In the genomic region with DNA sequence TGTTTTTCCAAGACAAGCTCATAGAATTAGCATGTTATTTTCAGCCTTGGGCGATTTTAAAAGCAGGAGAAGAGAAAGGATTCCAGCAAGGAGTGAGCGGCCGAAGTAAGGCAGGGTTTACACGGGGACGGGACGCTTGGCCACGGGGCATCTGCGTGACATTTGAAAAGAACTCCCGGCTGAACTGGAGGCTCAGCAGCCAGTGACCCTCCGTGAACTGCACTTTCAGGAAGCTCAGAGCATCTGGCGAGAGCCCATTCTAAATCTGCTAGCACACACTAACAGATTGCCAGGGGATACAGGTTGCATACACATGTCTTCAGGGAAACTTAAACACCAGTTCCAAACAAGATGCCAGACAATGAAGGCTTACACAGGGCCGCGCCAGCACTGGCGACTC, we compare ENCODE assay signal across 24 mouse cellular contexts. TPM values are rescaled to one million over a fixed set of nuclear protein-coding genes. Genes with fewer than 3 reads are reported as not detected.
DNase-seq lines count a peak whose midpoint lies in the region; ATAC-seq and TF ChIP-seq lines count a peak whose summit lies in the region.
"Had no signal": no experiment of that assay in that cellular context is flagged by ENCODE, and none has a peak within 500 bp of the region (broad histone marks: within the 10 kb centered on the region; RNA-seq: fewer than 3 reads in every experiment).

No protein-coding gene starts in this region.

- peak overlapping the region; percentile 46 for H3K27ac ChIP-seq in midbrain, embryonic 10.5 days (replicated peaks)
- no peak overlapping the region for H3K27ac ChIP-seq in midbrain, postnatal 0 days (ENCODE audit: low read depth, low read length)
- peak overlapping the region; percentile 65 for H3K27ac ChIP-seq in embryonic facial prominence, embryonic 10.5 days (replicated peaks)
- no peak overlapping the region for H3K27ac ChIP-seq in embryonic facial prominence, embryonic 15.5 days (replicated peaks)
- no peak overlapping the region for H3K27ac ChIP-seq in limb, embryonic 12.5 days
- H3K27ac ChIP-seq: heart, embryonic 13.5 days; macrophage had no signal

- no peaks in the 10 kb centered on the region for H3K27me3 ChIP-seq in midbrain, embryonic 10.5 days (ENCODE audit: low read depth, poor library complexity, severe bottlenecking)
- H3K27me3 ChIP-seq in midbrain, postnatal 0 days (ENCODE audit: insufficient read depth, low read length), result no peaks in the 10 kb centered on the region
- H3K27me3 ChIP-seq in embryonic facial prominence, embryonic 10.5 days (replicated peaks; ENCODE audit: low read depth, poor library complexity, severe bottlenecking), result no peaks in the 10 kb centered on the region
- H3K27me3 ChIP-seq in embryonic facial prominence, embryonic 15.5 days, result no peaks in the 10 kb centered on the region
- H3K27me3 ChIP-seq in limb, embryonic 12.5 days, result no peaks in the 10 kb centered on the region
- H3K27me3 ChIP-seq: heart, embryonic 13.5 days had no signal

- peaks cover 17% of the 10 kb centered on the region for H3K4me1 ChIP-seq in midbrain, embryonic 10.5 days
- no peaks in the 10 kb centered on the region for H3K4me1 ChIP-seq in midbrain, postnatal 0 days (ENCODE audit: insufficient read depth, low read length)
- peaks cover 30% of the 10 kb centered on the region for H3K4me1 ChIP-seq in embryonic facial prominence, embryonic 10.5 days
- H3K4me1 ChIP-seq in embryonic facial prominence, embryonic 15.5 days, result 0 out of 2 replicates have a peak, but pooled peaks cover 6% of the 10 kb centered on the region
- peaks cover 14% of the 10 kb centered on the region; the same call in 1 of the 2 replicates for H3K4me1 ChIP-seq in limb, embryonic 12.5 days (replicated peaks)
- H3K4me1 ChIP-seq: heart, embryonic 13.5 days had no signal

- WGBS in midbrain, embryonic 10.5 days, result 70% methylated on average over 14 of the region's 14 CpGs
- WGBS in midbrain, postnatal 0 days, result 59% methylated on average over 14 of the region's 14 CpGs
- WGBS in embryonic facial prominence, embryonic 10.5 days, result 61% methylated on average over 14 of the region's 14 CpGs
- WGBS in embryonic facial prominence, embryonic 15.5 days, result 32% methylated on average over 14 of the region's 14 CpGs
- 53% methylated on average over 14 of the region's 14 CpGs for WGBS in limb, embryonic 12.5 days

- no peak for TF ChIP-seq CTCF in midbrain, postnatal 0 days (IDR thresholded peaks at IDR 0.05)

- no peaks in the 10 kb centered on the region for H3K36me3 ChIP-seq in midbrain, embryonic 10.5 days
- H3K36me3 ChIP-seq in midbrain, postnatal 0 days (ENCODE audit: insufficient read depth, low read length), result no peaks in the 10 kb centered on the region
- no peaks in the 10 kb centered on the region for H3K36me3 ChIP-seq in embryonic facial prominence, embryonic 10.5 days (replicated peaks)
- no peaks in the 10 kb centered on the region for H3K36me3 ChIP-seq in embryonic facial prominence, embryonic 15.5 days
- no peaks in the 10 kb centered on the region for H3K36me3 ChIP-seq in limb, embryonic 12.5 days
- H3K36me3 ChIP-seq: heart, embryonic 13.5 days; hindbrain, embryonic 10.5 days had no signal

- no peak overlapping the region for H3K4me3 ChIP-seq in midbrain, embryonic 10.5 days
- no peak overlapping the region for H3K4me3 ChIP-seq in midbrain, postnatal 0 days (ENCODE audit: low read depth, low read length)
- H3K4me3 ChIP-seq in embryonic facial prominence, embryonic 10.5 days, result no peak overlapping the region
- H3K4me3 ChIP-seq in embryonic facial prominence, embryonic 15.5 days (replicated peaks), result no peak overlapping the region
- no peak overlapping the region for H3K4me3 ChIP-seq in limb, embryonic 12.5 days (replicated peaks)
- H3K4me3 ChIP-seq: heart, embryonic 13.5 days; hindbrain, embryonic 10.5 days had no signal

- H3K9me3 ChIP-seq in midbrain, embryonic 10.5 days (replicated peaks), result no peaks in the 10 kb centered on the region
- no peaks in the 10 kb centered on the region for H3K9me3 ChIP-seq in midbrain, postnatal 0 days (ENCODE audit: low read length)
- no peaks in the 10 kb centered on the region for H3K9me3 ChIP-seq in embryonic facial prominence, embryonic 10.5 days
- no peaks in the 10 kb centered on the region for H3K9me3 ChIP-seq in embryonic facial prominence, embryonic 15.5 days (replicated peaks)
- H3K9me3 ChIP-seq in limb, embryonic 12.5 days, result no peaks in the 10 kb centered on the region
- H3K9me3 ChIP-seq: heart, embryonic 13.5 days; hindbrain, embryonic 10.5 days had no signal

- no peak overlapping the region for H3K4me2 ChIP-seq in midbrain, postnatal 0 days (ENCODE audit: low read depth, low read length, poor library complexity, severe bottlenecking)
- peak overlapping the region; percentile 22; the same call in 1 of the 2 replicates for H3K4me2 ChIP-seq in embryonic facial prominence, embryonic 15.5 days (replicated peaks)
- H3K4me2 ChIP-seq in limb, embryonic 12.5 days, result peak overlapping the region; percentile 15; the same call in 1 of the 2 replicates
- H3K4me2 ChIP-seq: heart, embryonic 13.5 days had no signal

- no peak for DNase-seq in midbrain, embryonic 10.5 days (ENCODE audit: low spot score)
- DNase-seq in midbrain, postnatal 0 days (ENCODE audit: low spot score), result no peak
- DNase-seq in embryonic facial prominence, embryonic 10.5 days (ENCODE audit: low spot score), result peak; percentile 31
- no peak for DNase-seq in ovary, adult 18-20 months (ENCODE audit: low spot score)
- no peak for DNase-seq in kidney, adult 11 months
- DNase-seq: adrenal gland, adult 8-10 months; cerebellum, adult 11-12 months; cerebellum, postnatal 36 days; kidney, postnatal 25 days; left cerebral cortex, postnatal 4 days; right cerebral cortex, adult 18-20 months had no signal

- no peak for ATAC-seq in midbrain, postnatal 0 days (ENCODE audit: low FRiP score)
- ATAC-seq in embryonic facial prominence, embryonic 15.5 days (ENCODE audit: insufficient number of reproducible peaks, low FRiP score, low TSS enrichment, low read depth), result no peak
- ATAC-seq in limb, embryonic 12.5 days (ENCODE audit: insufficient number of reproducible peaks, insufficient read depth, low FRiP score, low TSS enrichment, low read depth), result no peak
- ATAC-seq: CD4-positive, CD25-positive, alpha-beta regulatory T cell, adult 4 months; inflammation-experienced regulatory T-cells, adult 6 months had no signal

- no peak overlapping the region for H3K9ac ChIP-seq in midbrain, postnatal 0 days (replicated peaks; ENCODE audit: low read length, poor library complexity, severe bottlenecking)
- no peak overlapping the region for H3K9ac ChIP-seq in embryonic facial prominence, embryonic 15.5 days
- H3K9ac ChIP-seq in limb, embryonic 12.5 days (replicated peaks), result no peak overlapping the region
- H3K9ac ChIP-seq: heart, embryonic 13.5 days had no signal

RNA-seq across cellular contexts. Expression of a gene that starts 6.7 kb away (rescaled TPM):
- not detected in 2 replicates for polyA plus RNA-seq in midbrain, embryonic 10.5 days (2016; fragmentation: Nextera tagmentation; extraction: Ambion mirVana)
- not detected in 2 replicates for total RNA-seq in midbrain, postnatal 0 days (2014; rRNA removed)
- polyA plus RNA-seq in midbrain, postnatal 0 days (2015; fragmentation: Nextera tagmentation; extraction: Ambion mirVana), result not detected in 2 replicates
- not detected in 2 replicates for polyA plus RNA-seq in embryonic facial prominence, embryonic 10.5 days (2016; fragmentation: Nextera tagmentation; extraction: Ambion mirVana)
- polyA plus RNA-seq in embryonic facial prominence, embryonic 15.5 days (2015; fragmentation: Nextera tagmentation; extraction: Ambion mirVana), result 0.51 TPM in 1 of 2 replicates, not detected in the other
- polyA plus RNA-seq in limb, embryonic 12.5 days (2016; fragmentation: Nextera tagmentation; extraction: Ambion mirVana), result not detected in 2 replicates
- total RNA-seq: adrenal gland, adult 8-10 months; layer of hippocampus, postnatal 25 days; left cerebral cortex, postnatal 4 days; MEL had no signal
- polyA plus RNA-seq: brain, embryonic 14.5 days; CD4-positive, CD25-positive, alpha-beta regulatory T cell, adult 4 months; heart, embryonic 13.5 days; hindbrain, embryonic 10.5 days; inflammation-experienced regulatory T-cells, adult 6 months; liver, embryonic 16.5 days; macrophage; spleen, adult 2 months; stomach, embryonic 16.5 days had no signal

RNA-seq across cellular contexts. Expression of a gene that starts 28.1 kb away (rescaled TPM):
- polyA plus RNA-seq in midbrain, embryonic 10.5 days (2016; fragmentation: Nextera tagmentation; extraction: Ambion mirVana), result not detected in 2 replicates
- not detected in 2 replicates for total RNA-seq in midbrain, postnatal 0 days (2014; rRNA removed)
- polyA plus RNA-seq in midbrain, postnatal 0 days (2015; fragmentation: Nextera tagmentation; extraction: Ambion mirVana), result not detected in 2 replicates
- not detected in 2 replicates for polyA plus RNA-seq in embryonic facial prominence, embryonic 10.5 days (2016; fragmentation: Nextera tagmentation; extraction: Ambion mirVana)
- 0.07 TPM in 1 of 2 replicates, not detected in the other for polyA plus RNA-seq in embryonic facial prominence, embryonic 15.5 days (2015; fragmentation: Nextera tagmentation; extraction: Ambion mirVana)
- not detected in 2 replicates for polyA plus RNA-seq in limb, embryonic 12.5 days (2016; fragmentation: Nextera tagmentation; extraction: Ambion mirVana)
- total RNA-seq: adrenal gland, adult 8-10 months; layer of hippocampus, postnatal 25 days; left cerebral cortex, postnatal 4 days had no signal
- polyA plus RNA-seq: brain, embryonic 14.5 days; CD4-positive, CD25-positive, alpha-beta regulatory T cell, adult 4 months; heart, embryonic 13.5 days; hindbrain, embryonic 10.5 days; inflammation-experienced regulatory T-cells, adult 6 months; liver, embryonic 16.5 days; macrophage; spleen, adult 2 months; stomach, embryonic 16.5 days had no signal

RNA-seq across cellular contexts. Expression of a gene that starts 43.6 kb away (rescaled TPM):
- polyA plus RNA-seq in midbrain, embryonic 10.5 days (2016; fragmentation: Nextera tagmentation; extraction: Ambion mirVana), result not detected in 2 replicates
- total RNA-seq in midbrain, postnatal 0 days (2014; rRNA removed), result not detected in 2 replicates
- not detected in 2 replicates for polyA plus RNA-seq in midbrain, postnatal 0 days (2015; fragmentation: Nextera tagmentation; extraction: Ambion mirVana)
- polyA plus RNA-seq in embryonic facial prominence, embryonic 10.5 days (2016; fragmentation: Nextera tagmentation; extraction: Ambion mirVana), result not detected in 2 replicates
- 0.19 TPM in 1 of 2 replicates, not detected in the other for polyA plus RNA-seq in embryonic facial prominence, embryonic 15.5 days (2015; fragmentation: Nextera tagmentation; extraction: Ambion mirVana)
- polyA plus RNA-seq in limb, embryonic 12.5 days (2016; fragmentation: Nextera tagmentation; extraction: Ambion mirVana), result not detected in 2 replicates
- total RNA-seq: adrenal gland, adult 8-10 months; layer of hippocampus, postnatal 25 days; left cerebral cortex, postnatal 4 days had no signal
- polyA plus RNA-seq: brain, embryonic 14.5 days; CD4-positive, CD25-positive, alpha-beta regulatory T cell, adult 4 months; heart, embryonic 13.5 days; hindbrain, embryonic 10.5 days; inflammation-experienced regulatory T-cells, adult 6 months; liver, embryonic 16.5 days; macrophage; spleen, adult 2 months; stomach, embryonic 16.5 days had no signal

RNA-seq across cellular contexts. Expression of a gene that starts 45.4 kb away (rescaled TPM):
- not detected in 2 replicates for polyA plus RNA-seq in midbrain, embryonic 10.5 days (2016; fragmentation: Nextera tagmentation; extraction: Ambion mirVana)
- total RNA-seq in midbrain, postnatal 0 days (2014; rRNA removed), result not detected in 2 replicates
- not detected in 2 replicates for polyA plus RNA-seq in midbrain, postnatal 0 days (2015; fragmentation: Nextera tagmentation; extraction: Ambion mirVana)
- polyA plus RNA-seq in embryonic facial prominence, embryonic 10.5 days (2016; fragmentation: Nextera tagmentation; extraction: Ambion mirVana), result not detected in 2 replicates
- polyA plus RNA-seq in embryonic facial prominence, embryonic 15.5 days (2015; fragmentation: Nextera tagmentation; extraction: Ambion mirVana), result not detected in 2 replicates
- polyA plus RNA-seq in limb, embryonic 12.5 days (2016; fragmentation: Nextera tagmentation; extraction: Ambion mirVana), result not detected in 2 replicates
- total RNA-seq: adrenal gland, adult 8-10 months; layer of hippocampus, postnatal 25 days; left cerebral cortex, postnatal 4 days had no signal
- polyA plus RNA-seq: brain, embryonic 14.5 days; CD4-positive, CD25-positive, alpha-beta regulatory T cell, adult 4 months; heart, embryonic 13.5 days; hindbrain, embryonic 10.5 days; inflammation-experienced regulatory T-cells, adult 6 months; liver, embryonic 16.5 days; macrophage; spleen, adult 2 months; stomach, embryonic 16.5 days had no signal

RNA-seq across cellular contexts. Expression of a gene that starts 58.2 kb away (rescaled TPM):
- 0.47 TPM in 1 of 2 replicates, not detected in the other for polyA plus RNA-seq in midbrain, embryonic 10.5 days (2016; fragmentation: Nextera tagmentation; extraction: Ambion mirVana)
- total RNA-seq in midbrain, postnatal 0 days (2014; rRNA removed), result not detected in 2 replicates
- not detected in 2 replicates for polyA plus RNA-seq in midbrain, postnatal 0 days (2015; fragmentation: Nextera tagmentation; extraction: Ambion mirVana)
- 0.20 and 0.26 TPM in 2 replicates for polyA plus RNA-seq in embryonic facial prominence, embryonic 10.5 days (2016; fragmentation: Nextera tagmentation; extraction: Ambion mirVana)
- not detected in 2 replicates for polyA plus RNA-seq in embryonic facial prominence, embryonic 15.5 days (2015; fragmentation: Nextera tagmentation; extraction: Ambion mirVana)
- polyA plus RNA-seq in limb, embryonic 12.5 days (2016; fragmentation: Nextera tagmentation; extraction: Ambion mirVana), result 0.38 TPM in 1 of 2 replicates, not detected in the other
- total RNA-seq: adrenal gland, adult 8-10 months; layer of hippocampus, postnatal 25 days; left cerebral cortex, postnatal 4 days; MEL had no signal
- polyA plus RNA-seq: brain, embryonic 14.5 days; heart, embryonic 13.5 days; inflammation-experienced regulatory T-cells, adult 6 months; liver, embryonic 16.5 days; macrophage; spleen, adult 2 months had no signal

Comparison
In these comparisons a context has a peak if more than half of its experiments do, and no peak if none do; other contexts are left out.
1. H3K27ac ChIP-seq: peak in midbrain, embryonic 10.5 days (single experiment) and embryonic facial prominence, embryonic 10.5 days (single experiment); none in midbrain, postnatal 0 days (single experiment), embryonic facial prominence, embryonic 15.5 days (single experiment) and limb, embryonic 12.5 days (single experiment).